Mouse (Mus musculus) forebrain, embryonic 11.5 days (tissue): Measurements from ENCODE around the gene Commd6. TPM values are rescaled to one million over a fixed set of nuclear protein-coding genes. Genes with fewer than 3 reads are reported as not detected.

Experiments
- ATAC-seq: fragments of 200-750 bp; cut with Nextera tagmentation; replicated peaks from 2 replicates; pipeline ENCODE4 v1.8.0; 2017; ENCODE audit warnings: moderate TSS enrichment; ENCODE audit not compliant: low FRiP score
- DNase-seq: peaks from one replicate; pipeline ENCODE4 v3.0.0-alpha.2; 2017; ENCODE audit warnings: low spot score
- H3K27ac ChIP-seq: fragments of 300-500 bp; sonication (generic); 2 replicates; pipeline ENCODE4 v1.5.1; 2014; ENCODE audit warnings: low read depth, low read length
- H3K27me3 ChIP-seq: fragments of 300-500 bp; sonication (generic); 2 replicates; pipeline ENCODE4 v1.6.1; 2014; ENCODE audit warnings: mild to moderate bottlenecking, low read length, mixed read lengths; ENCODE audit not compliant: control insufficient read depth, insufficient read depth
- H3K36me3 ChIP-seq: fragments of 300-500 bp; sonication (generic); 2 replicates; pipeline ENCODE4 v1.6.1; 2014; ENCODE audit warnings: mild to moderate bottlenecking, low read length, moderate library complexity, mixed read lengths; ENCODE audit not compliant: control insufficient read depth, insufficient read depth
- H3K4me1 ChIP-seq: fragments of 300-500 bp; sonication (generic); replicated peaks from 2 replicates; pipeline ENCODE4 v1.6.1; 2014; ENCODE audit warnings: low read length, mixed read lengths; ENCODE audit not compliant: control insufficient read depth, insufficient read depth
- H3K4me2 ChIP-seq: fragments of 300-500 bp; sonication (generic); 2 replicates; pipeline ENCODE4 v1.6.1; 2014; ENCODE audit warnings: low read depth, mild to moderate bottlenecking, low read length, moderate library complexity, mixed read lengths; ENCODE audit not compliant: severe bottlenecking
- H3K4me3 ChIP-seq: fragments of 300-500 bp; sonication (generic); 2 replicates; pipeline ENCODE4 v1.5.1; 2014; ENCODE audit warnings: low read depth, low read length
- H3K9ac ChIP-seq: fragments of 300-500 bp; sonication (generic); 2 replicates; pipeline ENCODE4 v1.6.1; 2014; ENCODE audit warnings: low read length
- H3K9me3 ChIP-seq: fragments of 300-500 bp; sonication (generic); 2 replicates; pipeline ENCODE4 v1.6.1; 2016; ENCODE audit warnings: low read length, mixed read lengths; ENCODE audit not compliant: control insufficient read depth
- WGBS: fragments of 180-500 bp; shearing (Covaris S2); extraction: QIAGEN DNeasy Blood & Tissue Kit; methylation state at CpG from one replicate; pipeline ENCODE4 v1.1.7; 2014; 5-methylcytosine and 5-hydroxymethylcytosine counted together
- polyA plus RNA-seq: library from polyadenylated mRNA; unstranded; fragments of >200 nt; fragmentation: Nextera tagmentation; extraction: Ambion mirVana; gene quantifications from 2 replicates; pipeline ENCODE4 v1.2.1, GENCODE M21; 2014

Commd6 gene
- polyA plus RNA-seq, 1 experiment from 2014 or later, result 113 TPM

- Histone ChIP-seq H3K9ac (no peak overlapping the region), H3K4me1 (no peaks in the 10 kb centered on the region), H3K27me3 (no peaks in the 10 kb centered on the region), H3K9me3 (no peaks in the 10 kb centered on the region), H3K27ac (no peak overlapping the region), H3K4me2 (no peak overlapping the region), H3K4me3 (no peak overlapping the region), H3K36me3 (no peaks in the 10 kb centered on the region)
- DNase-seq, result no peak
- 75% methylated on average over 3 of the region's 3 CpGs for WGBS
- no peak for ATAC-seq
Measured at GRCm38 (mm10) chr14:101661654-101662412, 21.3 kb upstream of the Commd6 start.

GRCm38 (mm10) chr14:101656307-101656706, 15.8 kb upstream of the Commd6 start:
- no peak overlapping the region for H3K4me3 ChIP-seq
- no peaks in the 10 kb centered on the region for H3K9me3 ChIP-seq
- DNase-seq, result no peak
- H3K4me2 ChIP-seq, result no peak overlapping the region
- H3K27me3 ChIP-seq, result no peaks in the 10 kb centered on the region
- H3K4me1 ChIP-seq, result peaks cover 3% of the 10 kb centered on the region; the same call in 1 of the 2 replicates
- no peak for ATAC-seq
- WGBS, result 88% methylated on average over 10 of the region's 10 CpGs
- no peaks in the 10 kb centered on the region for H3K36me3 ChIP-seq
- no peak overlapping the region for H3K27ac ChIP-seq
- H3K9ac ChIP-seq, result no peak overlapping the region

- Histone ChIP-seq H3K4me1 (peaks cover 3% of the 10 kb centered on the region; the same call in 1 of the 2 replicates), H3K36me3 (no peaks in the 10 kb centered on the region), H3K27me3 (no peaks in the 10 kb centered on the region), H3K4me2 (peak overlapping the region; percentile 84), H3K4me3 (peak overlapping the region; percentile 94), H3K9ac (peak overlapping the region; percentile 82), H3K27ac (no peak overlapping the region), H3K9me3 (no peaks in the 10 kb centered on the region)
- DNase-seq (no peak), ATAC-seq (peak; percentile 25)
- WGBS, result under 1% methylated on average over 10 of the region's 10 CpGs
Measured at GRCm38 (mm10) chr14:101654526-101654909, 14.0 kb upstream of the Commd6 start.

- ATAC-seq, result peak; percentile 91
- under 1% methylated on average over 73 of the region's 81 CpGs for WGBS
- peak within 1 kb of the TSS; percentile 84 for H3K4me2 ChIP-seq
Measured at GRCm38 (mm10) chr14:101653581-101654525, 13.4 kb upstream of the Commd6 start, which contains the start of gene Uchl3. Gene Uchl3 (plus strand): TSS chr14:101653967.

GRCm38 (mm10) chr14:101652571-101652970, 12.1 kb upstream of the Commd6 start:
- ATAC-seq (no peak), DNase-seq (no peak)
- H3K4me3 ChIP-seq, result no peak overlapping the region
- no peaks in the 10 kb centered on the region for H3K9me3 ChIP-seq
- no peaks in the 10 kb centered on the region for H3K36me3 ChIP-seq
- peaks cover 3% of the 10 kb centered on the region; the same call in 1 of the 2 replicates for H3K4me1 ChIP-seq
- no peak overlapping the region for H3K27ac ChIP-seq
- no peaks in the 10 kb centered on the region for H3K27me3 ChIP-seq
- WGBS, result 93% methylated on average over 6 of the region's 6 CpGs
- no peak overlapping the region for H3K4me2 ChIP-seq
- H3K9ac ChIP-seq, result no peak overlapping the region

More at GRCm38 (mm10) chr14:101653581-101654525, 13.4 kb upstream of the Commd6 start, which contains the start of gene Uchl3:
- Histone ChIP-seq H3K36me3 (no peaks in the 10 kb centered on the region), H3K4me3 (peak within 1 kb of the TSS; percentile 94), H3K9me3 (no peaks in the 10 kb centered on the region), H3K27ac (0 out of 2 replicates have a peak within 1 kb of the TSS, but pooled peaks have one; percentile 51), H3K4me1 (peaks cover 3% of the 10 kb centered on the region; the same call in 1 of the 2 replicates), H3K27me3 (no peaks in the 10 kb centered on the region), H3K9ac (peak within 1 kb of the TSS; percentile 82)
- peak; percentile 99 for DNase-seq

GRCm38 (mm10) chr14:101650551-101650950, 10.1 kb upstream of the Commd6 start:
- ATAC-seq (no peak), DNase-seq (no peak)
- Histone ChIP-seq H3K36me3 (no peaks in the 10 kb centered on the region), H3K4me3 (no peak overlapping the region), H3K27me3 (no peaks in the 10 kb centered on the region), H3K4me2 (no peak overlapping the region), H3K4me1 (peaks cover 3% of the 10 kb centered on the region; the same call in 1 of the 2 replicates), H3K9me3 (no peaks in the 10 kb centered on the region), H3K27ac (no peak overlapping the region), H3K9ac (no peak overlapping the region)
- WGBS, result 87% methylated on average over 4 of the region's 4 CpGs

GRCm38 (mm10) chr14:101644948-101645347, 4.5 kb upstream of the Commd6 start:
- no peak overlapping the region for H3K27ac ChIP-seq
- H3K4me1 ChIP-seq, result no peaks in the 10 kb centered on the region
- H3K4me2 ChIP-seq, result no peak overlapping the region
- no peaks in the 10 kb centered on the region for H3K9me3 ChIP-seq
- no peak for ATAC-seq
- no peak overlapping the region for H3K9ac ChIP-seq
- no peak overlapping the region for H3K4me3 ChIP-seq
- H3K36me3 ChIP-seq, result no peaks in the 10 kb centered on the region
- no peaks in the 10 kb centered on the region for H3K27me3 ChIP-seq
- 82% methylated on average over 1 of the region's 1 CpGs for WGBS
- no peak for DNase-seq

GRCm38 (mm10) chr14:101637381-101637780, 3.1 kb downstream of the Commd6 start:
- Histone ChIP-seq H3K4me3 (no peak overlapping the region), H3K9ac (no peak overlapping the region), H3K27ac (no peak overlapping the region), H3K4me2 (no peak overlapping the region), H3K27me3 (no peaks in the 10 kb centered on the region), H3K9me3 (no peaks in the 10 kb centered on the region), H3K4me1 (0 out of 2 replicates have a peak, but pooled peaks cover 3% of the 10 kb centered on the region), H3K36me3 (no peaks in the 10 kb centered on the region)
- ATAC-seq (no peak), DNase-seq (no peak)
- 91% methylated on average over 6 of the region's 6 CpGs for WGBS
